Mouse (Mus musculus): Measurements from ENCODE around the gene Rtkn.

DNA sequence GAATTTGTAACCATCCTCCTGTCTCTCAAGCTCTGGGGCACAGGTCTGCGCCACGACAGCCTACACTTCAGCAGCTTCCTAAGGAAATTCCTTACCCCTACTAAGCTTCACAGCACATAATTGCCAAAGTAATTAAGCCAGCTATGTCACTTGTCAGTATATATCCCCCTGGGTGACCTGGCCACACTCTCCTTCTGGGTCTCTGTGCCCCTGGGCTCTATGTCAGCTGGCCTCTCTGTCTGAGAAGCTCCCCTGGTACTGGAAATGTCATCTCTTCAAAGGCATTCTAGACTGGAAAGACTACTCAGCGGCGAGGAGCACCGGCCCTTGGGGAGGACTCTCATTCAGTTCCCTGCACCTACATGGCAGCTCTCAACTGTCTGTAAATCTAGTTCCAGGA, 12.3 kb upstream of the Rtkn start:
- TF ChIP-seq SMC3 (IDR thresholded peaks at IDR 0.05; ENCODE audit: low read depth, low read length) (no peak), CTCF (conservative IDR thresholded peaks at IDR 0.05 in 1 of 2, IDR thresholded peaks at IDR 0.05 in 1 of 2; ENCODE audit: low read depth in 2 of 2, low read length in 2 of 2) (no peak), ZKSCAN1 (IDR thresholded peaks at IDR 0.05; ENCODE audit: borderline replicate concordance, low read depth, low read length) (no peak), MYC (IDR thresholded peaks at IDR 0.05; ENCODE audit: low read depth, low read length) (no peak), MAFK (IDR thresholded peaks at IDR 0.05; ENCODE audit: insufficient replicate concordance, low read length) (no peak), USF2 (conservative IDR thresholded peaks at IDR 0.05; ENCODE audit: low read depth, low read length) (no peak), EP300 (IDR thresholded peaks at IDR 0.05; ENCODE audit: low read length) (no peak), ZNF384 (IDR thresholded peaks at IDR 0.05; ENCODE audit: low read depth, low read length) (no peak)

Data from CH12.LX (cell line).